In genomic region chr16:30063984-30064453, GRCm38 (mm10) we compare ENCODE assay signal across 8 mouse cellular contexts. TPM values are rescaled to one million over a fixed set of nuclear protein-coding genes. Genes with fewer than 3 reads are reported as not detected.
DNase-seq lines count a peak whose midpoint lies in the region; ATAC-seq lines count a peak whose summit lies in the region.

Hes1 (plus strand) TSS chr16:30064384.

- peaks cover 43% of the 10 kb centered on the region for H3K4me1 ChIP-seq in embryonic facial prominence, embryonic 14.5 days (ENCODE audit: control insufficient read depth, insufficient read depth, low read length)
- peaks cover 58% of the 10 kb centered on the region for H3K4me1 ChIP-seq in limb, embryonic 15.5 days

- H3K4me3 ChIP-seq in embryonic facial prominence, embryonic 14.5 days (ENCODE audit: low read depth, low read length), result peak within 1 kb of the TSS; percentile 48
- H3K4me3 ChIP-seq in limb, embryonic 15.5 days, result peak within 1 kb of the TSS; percentile 65

- H3K27me3 ChIP-seq in embryonic facial prominence, embryonic 14.5 days (replicated peaks; ENCODE audit: control insufficient read depth, insufficient read depth, low read length), result 0 out of 2 replicates have a peak, but pooled peaks cover 3% of the 10 kb centered on the region
- peaks cover 4% of the 10 kb centered on the region; the same call in 1 of the 2 replicates for H3K27me3 ChIP-seq in limb, embryonic 15.5 days
- H3K27me3 ChIP-seq in splenic B cell, adult 2 months (ENCODE audit: control insufficient read depth, insufficient read depth, low read length, poor library complexity, severe bottlenecking), result no peaks in the 10 kb centered on the region

- H3K4me2 ChIP-seq in embryonic facial prominence, embryonic 14.5 days (ENCODE audit: low read depth, low read length), result peak within 1 kb of the TSS; percentile 91
- H3K4me2 ChIP-seq in limb, embryonic 15.5 days, result peak within 1 kb of the TSS; percentile 90

- peak; percentile 93 for DNase-seq in 416B (ENCODE audit: low read depth)
- peak; percentile 91 for DNase-seq in adrenal gland, postnatal 25 days
- peak; percentile 97 for DNase-seq in embryonic facial prominence, embryonic 14.5 days (ENCODE audit: low spot score)
- peak; percentile 96 to 98 for DNase-seq in heart, adult 9 months (ENCODE audit: low spot score in 2 of 2)
- DNase-seq in kidney, adult 9 months, result peak; percentile 96
- peak; percentile 94 for DNase-seq in splenic B cell, adult 2 months (ENCODE audit: low read depth, low spot score)

- H3K9ac ChIP-seq in embryonic facial prominence, embryonic 14.5 days (ENCODE audit: low read depth, low read length), result peak within 1 kb of the TSS; percentile 76
- peak within 1 kb of the TSS; percentile 67 for H3K9ac ChIP-seq in limb, embryonic 15.5 days

- no peaks in the 10 kb centered on the region for H3K9me3 ChIP-seq in embryonic facial prominence, embryonic 14.5 days (ENCODE audit: control insufficient read depth, low read length)
- no peaks in the 10 kb centered on the region for H3K9me3 ChIP-seq in limb, embryonic 15.5 days

- no peaks in the 10 kb centered on the region for H3K36me3 ChIP-seq in embryonic facial prominence, embryonic 14.5 days (ENCODE audit: control insufficient read depth, insufficient read depth, low read length)
- H3K36me3 ChIP-seq in limb, embryonic 15.5 days, result no peaks in the 10 kb centered on the region
- no peaks in the 10 kb centered on the region for H3K36me3 ChIP-seq in splenic B cell, adult 2 months (ENCODE audit: control insufficient read depth, insufficient read depth, low read length, poor library complexity, severe bottlenecking)

- H3K27ac ChIP-seq in embryonic facial prominence, embryonic 14.5 days (replicated peaks; ENCODE audit: low read depth, low read length), result peak within 1 kb of the TSS; percentile 94
- H3K27ac ChIP-seq in limb, embryonic 15.5 days, result peak within 1 kb of the TSS; percentile 98

- WGBS in embryonic facial prominence, embryonic 14.5 days, result 0% methylated on average over 27 of the region's 57 CpGs
- under 1% methylated on average over 56 of the region's 57 CpGs for WGBS in limb, embryonic 15.5 days

- ATAC-seq in embryonic facial prominence, embryonic 14.5 days (ENCODE audit: low read depth), result peak; percentile 78
- peak; percentile 83 for ATAC-seq in limb, embryonic 15.5 days (ENCODE audit: insufficient number of reproducible peaks, low FRiP score, low TSS enrichment, low read depth)
- ATAC-seq in monocyte, adult 5-6 weeks (replicated peaks; ENCODE audit: insufficient number of reproducible peaks, low FRiP score, low TSS enrichment, poor library complexity, severe bottlenecking), result peak; percentile 44

RNA-seq across cellular contexts. Expression of gene Hes1, which starts in this region (rescaled TPM):
- total RNA-seq in adrenal gland, postnatal 25 days (2021), result 32.5 and 34.2 TPM in 2 replicates
- polyA plus RNA-seq in embryonic facial prominence, embryonic 14.5 days (2014; fragmentation: Nextera tagmentation; extraction: Ambion mirVana), result 49.8 and 53.5 TPM in 2 replicates
- polyA plus RNA-seq in limb, embryonic 15.5 days (2015; fragmentation: Nextera tagmentation; extraction: Ambion mirVana), result 55.3 and 60.5 TPM in 2 replicates
- total RNA-seq in monocyte, adult 5-6 weeks (2017), result 71.3 to 116 TPM (median 105 TPM) in 3 replicates

Comparison
In these comparisons a context has a peak if more than half of its experiments do, and no peak if none do; other contexts are left out.
1. Peak in every context shown above with its lines: DNase-seq, ATAC-seq, H3K4me3 ChIP-seq and H3K27ac ChIP-seq.